Mouse (Mus musculus): ENCODE results near the gene Nr5a2. TPM values are rescaled to one million over a fixed set of nuclear protein-coding genes. Genes with fewer than 3 reads are reported as not detected.

Nr5a2 gene
- polyA plus RNA-seq, 1 experiment from 2014 or later, result 1.6 TPM

- no peak for ATAC-seq (ENCODE audit: low FRiP score)
- WGBS, result under 1% methylated on average over 7 of the region's 7 CpGs
- no peaks in the 10 kb centered on the region for H3K9me3 ChIP-seq (replicated peaks)
- no peak overlapping the region for H3K27ac ChIP-seq (replicated peaks)
- peak overlapping the region; percentile 44 for H3K4me3 ChIP-seq (replicated peaks)
- H3K27me3 ChIP-seq (replicated peaks), result peaks cover 88% of the 10 kb centered on the region
- peaks cover 33% of the 10 kb centered on the region for H3K4me1 ChIP-seq
- H3K9ac ChIP-seq (replicated peaks), result peak overlapping the region; percentile 43; the same call in 1 of the 2 replicates
- H3K36me3 ChIP-seq, result no peaks in the 10 kb centered on the region
- H3K4me2 ChIP-seq, result peak overlapping the region; percentile 92
Measured at GRCm38 (mm10) chr1:136948127-136948422, 12.2 kb downstream of the Nr5a2 start.

GRCm38 (mm10) chr1:136947394-136948126 lies 12.7 kb downstream of the Nr5a2 start:
- Histone ChIP-seq H3K27me3 (replicated peaks) (peaks cover 86% of the 10 kb centered on the region), H3K36me3 (no peaks in the 10 kb centered on the region), H3K9me3 (replicated peaks) (no peaks in the 10 kb centered on the region), H3K4me1 (peaks cover 28% of the 10 kb centered on the region), H3K27ac (replicated peaks) (no peak overlapping the region), H3K9ac (replicated peaks) (no peak overlapping the region), H3K4me2 (peak overlapping the region; percentile 92), H3K4me3 (replicated peaks) (peak overlapping the region; percentile 44)
- WGBS, result under 1% methylated on average over 20 of the region's 20 CpGs
- ATAC-seq (ENCODE audit: low FRiP score), result no peak

DNA sequence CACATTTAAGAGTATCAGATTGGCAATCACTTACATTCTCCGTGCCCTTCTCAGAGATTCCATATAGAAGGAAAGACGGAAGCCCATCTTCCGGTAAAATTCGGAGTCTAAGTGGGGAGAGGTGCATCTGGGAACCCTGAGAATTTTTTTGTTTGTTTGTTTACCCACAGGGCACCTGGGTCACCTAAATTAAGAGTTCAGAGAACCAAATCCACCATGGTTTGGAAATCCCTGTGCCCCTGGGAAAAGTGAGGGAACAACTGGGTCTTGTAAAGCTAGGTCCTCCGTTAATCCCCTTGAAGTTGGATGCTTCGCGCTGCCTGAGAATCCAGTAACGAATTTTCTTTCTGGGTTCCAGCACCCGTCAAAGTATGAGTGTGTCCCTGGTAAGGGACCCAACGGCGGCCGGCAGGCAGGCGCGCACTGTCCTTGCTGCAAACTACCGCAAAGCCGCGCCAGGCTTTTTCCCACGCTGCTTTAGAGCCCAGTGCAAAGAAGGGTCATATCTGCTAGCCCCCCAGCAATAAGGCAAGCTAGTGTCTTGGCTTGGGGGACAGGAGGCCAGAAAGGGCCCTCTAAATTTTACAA lies 13.3 kb downstream of the Nr5a2 start:
- no peaks in the 10 kb centered on the region for H3K9me3 ChIP-seq (replicated peaks)
- no peak for ATAC-seq (ENCODE audit: low FRiP score)
- no peak overlapping the region for H3K27ac ChIP-seq (replicated peaks)
- 1% methylated on average over 18 of the region's 18 CpGs for WGBS
- peaks cover 82% of the 10 kb centered on the region for H3K27me3 ChIP-seq (replicated peaks)
- H3K4me3 ChIP-seq (replicated peaks), result peak overlapping the region; percentile 7; the same call in 1 of the 2 replicates
- no peak overlapping the region for H3K9ac ChIP-seq (replicated peaks)
- H3K36me3 ChIP-seq, result no peaks in the 10 kb centered on the region
- H3K4me1 ChIP-seq, result peaks cover 23% of the 10 kb centered on the region
- peak overlapping the region; percentile 21; the same call in 1 of the 2 replicates for H3K4me2 ChIP-seq

DNA sequence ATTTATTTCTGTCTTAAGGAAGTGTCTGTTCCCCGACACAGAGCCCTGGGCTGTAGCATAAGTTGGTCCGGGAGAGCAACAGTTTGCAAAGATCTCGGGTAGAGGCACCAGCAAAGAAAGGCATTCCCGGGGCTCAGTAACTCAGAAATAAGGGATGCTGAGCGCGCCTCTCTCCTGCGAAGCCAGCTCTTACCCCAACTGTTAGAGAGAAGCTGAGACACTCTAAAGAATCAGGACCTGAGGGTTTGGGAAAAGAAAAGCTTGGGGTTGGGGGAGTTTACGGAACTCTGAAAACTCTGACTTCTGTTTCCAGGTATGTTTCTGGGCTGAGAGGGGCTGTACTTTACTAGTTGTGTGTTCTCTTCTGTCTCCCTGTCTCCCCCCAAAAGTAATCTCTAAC lies 13.8 kb downstream of the Nr5a2 start:
- Histone ChIP-seq H3K4me3 (replicated peaks) (no peak overlapping the region), H3K27ac (replicated peaks) (no peak overlapping the region), H3K9ac (replicated peaks) (no peak overlapping the region), H3K36me3 (no peaks in the 10 kb centered on the region), H3K9me3 (replicated peaks) (no peaks in the 10 kb centered on the region), H3K4me1 (peaks cover 23% of the 10 kb centered on the region), H3K27me3 (replicated peaks) (peaks cover 77% of the 10 kb centered on the region), H3K4me2 (0 out of 2 replicates have a peak overlapping the region, but pooled peaks have one; percentile 22)
- no peak for ATAC-seq (ENCODE audit: low FRiP score)
- WGBS, result under 1% methylated on average over 8 of the region's 8 CpGs

- Histone ChIP-seq H3K4me3 (replicated peaks) (no peak overlapping the region), H3K9me3 (replicated peaks) (no peaks in the 10 kb centered on the region), H3K9ac (replicated peaks) (no peak overlapping the region), H3K4me1 (peaks cover 23% of the 10 kb centered on the region), H3K27ac (replicated peaks) (no peak overlapping the region), H3K27me3 (replicated peaks) (peaks cover 72% of the 10 kb centered on the region), H3K36me3 (no peaks in the 10 kb centered on the region), H3K4me2 (peak overlapping the region; percentile 22; the same call in 1 of the 2 replicates)
- 2% methylated on average over 10 of the region's 10 CpGs for WGBS
- ATAC-seq (ENCODE audit: low FRiP score), result no peak
Measured at GRCm38 (mm10) chr1:136945876-136946275, 14.4 kb downstream of the Nr5a2 start.

DNA sequence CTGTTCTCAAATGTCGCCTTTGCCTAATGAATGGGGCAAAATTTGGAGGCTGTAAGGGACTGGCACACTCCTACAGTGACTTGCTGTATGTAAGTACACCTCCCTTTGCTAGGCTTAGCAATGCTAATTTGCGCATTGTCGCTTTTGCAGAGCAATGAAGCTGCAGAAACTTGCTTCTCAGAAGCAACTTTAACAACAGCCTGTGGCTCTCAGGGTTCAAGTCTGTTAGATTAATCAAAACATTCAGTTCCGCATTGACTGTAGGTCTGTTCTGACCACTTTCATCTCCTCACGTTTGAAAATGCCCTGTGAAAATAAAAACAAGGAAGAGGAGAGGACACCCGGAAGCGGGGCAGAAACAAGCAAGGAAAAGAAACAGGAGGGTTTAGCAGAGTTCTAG lies 14.8 kb downstream of the Nr5a2 start:
- WGBS, result 6% methylated on average over 7 of the region's 7 CpGs
- Histone ChIP-seq H3K4me3 (replicated peaks) (no peak overlapping the region), H3K36me3 (no peaks in the 10 kb centered on the region), H3K9me3 (replicated peaks) (no peaks in the 10 kb centered on the region), H3K4me2 (peak overlapping the region; percentile 22; the same call in 1 of the 2 replicates), H3K9ac (replicated peaks) (no peak overlapping the region), H3K27me3 (replicated peaks) (peaks cover 68% of the 10 kb centered on the region), H3K4me1 (peaks cover 23% of the 10 kb centered on the region), H3K27ac (replicated peaks) (no peak overlapping the region)
- ATAC-seq (ENCODE audit: low FRiP score), result no peak

DNA sequence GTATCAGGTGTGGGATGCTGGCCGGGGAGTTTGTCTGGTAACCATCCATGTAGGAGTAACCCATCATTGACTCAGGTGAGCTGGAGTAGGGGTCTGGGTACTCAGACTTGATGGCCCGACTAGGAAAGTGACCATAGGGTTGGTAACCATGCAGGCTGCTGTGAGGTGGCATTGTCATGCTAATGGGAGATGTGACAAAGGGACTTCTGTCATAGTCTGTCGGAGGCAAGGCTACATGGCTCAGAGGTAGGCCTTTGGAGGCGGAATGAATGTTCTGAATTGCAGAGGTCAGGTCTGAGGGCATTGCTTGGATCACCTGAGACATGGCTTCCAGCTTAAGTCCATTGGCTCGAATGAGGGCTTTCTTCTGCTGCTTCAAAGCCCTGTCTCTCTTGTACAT lies 19.6 kb downstream of the Nr5a2 start:
- Histone ChIP-seq H3K27ac (replicated peaks) (no peak overlapping the region), H3K27me3 (replicated peaks) (peaks cover 29% of the 10 kb centered on the region), H3K9me3 (replicated peaks) (no peaks in the 10 kb centered on the region), H3K36me3 (no peaks in the 10 kb centered on the region), H3K9ac (replicated peaks) (no peak overlapping the region), H3K4me1 (no peaks in the 10 kb centered on the region), H3K4me2 (no peak overlapping the region), H3K4me3 (replicated peaks) (no peak overlapping the region)
- no peak for ATAC-seq (ENCODE audit: low FRiP score)
- 64% methylated on average over 5 of the region's 5 CpGs for WGBS

- ATAC-seq (ENCODE audit: low FRiP score), result no peak
- WGBS, result 78% methylated on average over 1 of the region's 1 CpGs
- H3K4me1 ChIP-seq, result no peaks in the 10 kb centered on the region
Measured at GRCm38 (mm10) chr1:136939220-136939619, 21.0 kb downstream of the Nr5a2 start.

GRCm38 (mm10) chr1:136935960-136936324 lies 24.3 kb downstream of the Nr5a2 start:
- ATAC-seq (ENCODE audit: low FRiP score), result no peak
- WGBS, result 84% methylated on average over 9 of the region's 9 CpGs
- H3K4me2 ChIP-seq, result no peak overlapping the region
- no peaks in the 10 kb centered on the region for H3K36me3 ChIP-seq
- no peaks in the 10 kb centered on the region for H3K9me3 ChIP-seq (replicated peaks)
- no peak overlapping the region for H3K4me3 ChIP-seq (replicated peaks)
- no peak overlapping the region for H3K27ac ChIP-seq (replicated peaks)
- no peak overlapping the region for H3K9ac ChIP-seq (replicated peaks)
- 0 out of 2 replicates have a peak, but pooled peaks cover 11% of the 10 kb centered on the region for H3K27me3 ChIP-seq (replicated peaks)
- H3K4me1 ChIP-seq, result no peaks in the 10 kb centered on the region

More at GRCm38 (mm10) chr1:136939220-136939619, 21.0 kb downstream of the Nr5a2 start:
- no peak overlapping the region for H3K4me2 ChIP-seq
- H3K9me3 ChIP-seq (replicated peaks), result no peaks in the 10 kb centered on the region
- H3K4me3 ChIP-seq (replicated peaks), result no peak overlapping the region
- H3K9ac ChIP-seq (replicated peaks), result no peak overlapping the region
- peaks cover 17% of the 10 kb centered on the region for H3K27me3 ChIP-seq (replicated peaks)
- no peak overlapping the region for H3K27ac ChIP-seq (replicated peaks)
- H3K36me3 ChIP-seq, result no peaks in the 10 kb centered on the region

DNA sequence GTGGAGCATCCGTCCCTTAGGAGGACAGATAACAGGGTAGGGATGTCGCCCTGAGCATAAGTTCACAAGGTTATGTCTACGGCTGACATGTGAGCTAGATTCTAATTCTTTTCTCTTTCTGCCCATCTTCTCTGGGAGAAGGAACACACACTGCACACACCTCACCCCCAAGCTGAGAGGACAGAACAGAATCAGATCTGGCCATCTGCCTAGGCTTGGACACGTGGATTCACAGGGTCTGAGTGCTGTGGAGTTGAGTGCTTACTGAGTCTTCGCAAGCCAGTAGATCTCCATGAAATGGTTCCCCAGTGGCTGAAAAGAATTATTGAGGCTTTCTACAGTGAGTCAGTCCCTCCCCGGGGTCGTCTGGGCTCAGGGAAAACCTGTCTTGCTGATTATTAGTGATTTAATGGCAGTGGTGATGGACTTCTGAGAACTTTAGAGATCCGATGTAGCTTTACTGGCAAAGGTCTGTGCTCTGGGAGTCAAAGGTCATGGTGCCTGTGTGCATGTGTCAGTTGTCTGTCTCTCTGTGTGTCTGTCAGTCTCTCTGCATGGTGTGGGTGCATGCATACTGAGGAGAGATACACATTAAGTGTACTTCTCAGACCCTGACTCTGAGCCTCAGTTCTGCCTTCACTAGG lies 24.8 kb downstream of the Nr5a2 start:
- 71% methylated on average over 8 of the region's 8 CpGs for WGBS
- Histone ChIP-seq H3K4me3 (replicated peaks) (no peak overlapping the region), H3K4me1 (no peaks in the 10 kb centered on the region), H3K27me3 (replicated peaks) (0 out of 2 replicates have a peak, but pooled peaks cover 11% of the 10 kb centered on the region), H3K4me2 (no peak overlapping the region), H3K9ac (replicated peaks) (no peak overlapping the region), H3K9me3 (replicated peaks) (no peaks in the 10 kb centered on the region), H3K36me3 (no peaks in the 10 kb centered on the region), H3K27ac (replicated peaks) (no peak overlapping the region)
- ATAC-seq (ENCODE audit: low FRiP score), result no peak

- H3K4me3 ChIP-seq (replicated peaks), result no peak overlapping the region
- 77% methylated on average over 10 of the region's 10 CpGs for WGBS
- H3K4me1 ChIP-seq, result no peaks in the 10 kb centered on the region
- H3K9me3 ChIP-seq (replicated peaks), result no peaks in the 10 kb centered on the region
- ATAC-seq (ENCODE audit: low FRiP score), result no peak
- H3K9ac ChIP-seq (replicated peaks), result no peak overlapping the region
- no peaks in the 10 kb centered on the region for H3K36me3 ChIP-seq
- H3K27me3 ChIP-seq (replicated peaks), result 0 out of 2 replicates have a peak, but pooled peaks cover 11% of the 10 kb centered on the region
- H3K27ac ChIP-seq (replicated peaks), result no peak overlapping the region
- no peak overlapping the region for H3K4me2 ChIP-seq
Measured at GRCm38 (mm10) chr1:136934051-136934450, 26.2 kb downstream of the Nr5a2 start.

GRCm38 (mm10) chr1:136931026-136931425 lies 29.2 kb downstream of the Nr5a2 start:
- no peaks in the 10 kb centered on the region for H3K4me1 ChIP-seq
- no peak for ATAC-seq (ENCODE audit: low FRiP score)
- no peaks in the 10 kb centered on the region for H3K9me3 ChIP-seq (replicated peaks)
- H3K4me2 ChIP-seq, result no peak overlapping the region
- no peak overlapping the region for H3K9ac ChIP-seq (replicated peaks)
- no peaks in the 10 kb centered on the region for H3K36me3 ChIP-seq
- H3K27ac ChIP-seq (replicated peaks), result no peak overlapping the region
- WGBS, result 85% methylated on average over 5 of the region's 5 CpGs
- no peak overlapping the region for H3K4me3 ChIP-seq (replicated peaks)
- H3K27me3 ChIP-seq (replicated peaks), result 0 out of 2 replicates have a peak, but pooled peaks cover 8% of the 10 kb centered on the region

Measured in neural tube, embryonic 15.5 days (tissue).